Mouse (Mus musculus) stomach, postnatal 0 days (tissue): ENCODE measurements at regions not wholly inside any gene's neighbourhood (a gene's known extent, or its start where the extent isn't known, plus 50 kb on each side); places are given as distances from the start of the nearest gene placed in this dataset.

Experiments
- ATAC-seq: fragments of 200-750 bp; cut with Nextera tagmentation; 2 replicates; pipeline ENCODE4 v1.8.0; 2017; ENCODE audit not compliant: low FRiP score, low TSS enrichment
- DNase-seq: peaks from one replicate; pipeline ENCODE4 v3.0.0-alpha.2; 2016; ENCODE audit warnings: low spot score
- H3K27ac ChIP-seq: fragments of 300-500 bp; sonication (generic); replicated peaks from 2 replicates; pipeline ENCODE4 v1.5.1; 2014; ENCODE audit warnings: mild to moderate bottlenecking, control low read depth
- H3K27me3 ChIP-seq: fragments of 300-500 bp; sonication (generic); 2 replicates; pipeline ENCODE4 v1.6.1; 2014; ENCODE audit warnings: low read length; ENCODE audit not compliant: control insufficient read depth, insufficient read depth
- H3K36me3 ChIP-seq: fragments of 300-500 bp; sonication (generic); 2 replicates; pipeline ENCODE4 v1.6.1; 2014; ENCODE audit warnings: low read length, mixed read lengths; ENCODE audit not compliant: control insufficient read depth, insufficient read depth
- H3K4me1 ChIP-seq: fragments of 300-500 bp; sonication (generic); replicated peaks from 2 replicates; pipeline ENCODE4 v1.6.1; 2014; ENCODE audit warnings: antibody characterized with exemption; ENCODE audit not compliant: control insufficient read depth, insufficient read depth
- H3K4me2 ChIP-seq: fragments of 300-500 bp; sonication (generic); replicated peaks from 2 replicates; pipeline ENCODE4 v1.6.1; 2014; ENCODE audit warnings: low read depth, mild to moderate bottlenecking, control low read depth, moderate library complexity
- H3K4me3 ChIP-seq: fragments of 300-500 bp; sonication (generic); 2 replicates; pipeline ENCODE4 v1.5.1; 2014; ENCODE audit warnings: low read depth, low read length, control low read depth
- H3K9ac ChIP-seq: fragments of 300-500 bp; sonication (generic); 2 replicates; pipeline ENCODE4 v1.6.1; 2014; ENCODE audit warnings: mild to moderate bottlenecking, low read length, control low read depth, mixed read lengths
- H3K9me3 ChIP-seq: fragments of 300-500 bp; sonication (generic); 2 replicates; pipeline ENCODE4 v1.6.1; 2016; ENCODE audit warnings: low read length; ENCODE audit not compliant: control insufficient read depth
- CTCF ChIP-seq: IDR thresholded peaks from 2 replicates; pipeline ENCODE4 v1.5.1; 2016; ENCODE audit warnings: antibody characterized with exemption, low read depth, mild to moderate bottlenecking, moderate library complexity
- EP300 ChIP-seq: optimal IDR thresholded peaks from 2 replicates; pipeline ENCODE3; 2016; ENCODE audit warnings: antibody characterized with exemption
- WGBS: fragments of 180-500 bp; shearing (Covaris S2); extraction: QIAGEN DNeasy Blood & Tissue Kit; methylation state at CpG from one replicate; pipeline ENCODE4 v1.1.7; 2014; 5-methylcytosine and 5-hydroxymethylcytosine counted together

DNA sequence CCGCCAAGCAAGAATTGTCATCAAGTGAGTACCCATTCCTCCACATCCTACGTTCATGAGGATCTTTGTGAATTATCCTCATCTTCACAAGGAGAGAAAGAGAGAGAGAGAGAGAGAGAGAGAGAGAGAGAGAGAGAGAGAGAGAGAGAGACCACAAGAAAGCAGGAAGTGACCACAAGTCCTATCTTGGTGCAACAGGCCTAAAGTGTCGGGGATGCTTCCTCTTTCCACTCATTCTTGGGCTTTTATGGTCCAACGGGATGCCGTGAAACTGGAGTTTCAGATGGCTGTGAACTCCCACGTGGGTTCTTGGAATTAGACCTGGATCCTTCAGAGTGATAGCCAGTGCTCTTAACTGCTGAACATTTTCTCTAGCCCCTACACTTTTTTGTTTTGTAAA lies 53.1 kb upstream of the Rai14 start:
- 78% methylated on average over 6 of the region's 6 CpGs for WGBS
- no peaks in the 10 kb centered on the region for H3K9me3 ChIP-seq
- TF ChIP-seq EP300 = no peak
- H3K36me3 ChIP-seq = no peaks in the 10 kb centered on the region
- no peak overlapping the region for H3K9ac ChIP-seq
- no peak overlapping the region for H3K4me2 ChIP-seq
- no peaks in the 10 kb centered on the region for H3K4me1 ChIP-seq
- no peak overlapping the region for H3K27ac ChIP-seq
- DNase-seq = no peak
- no peak overlapping the region for H3K4me3 ChIP-seq
- no peaks in the 10 kb centered on the region for H3K27me3 ChIP-seq
- ATAC-seq = no peak

DNA sequence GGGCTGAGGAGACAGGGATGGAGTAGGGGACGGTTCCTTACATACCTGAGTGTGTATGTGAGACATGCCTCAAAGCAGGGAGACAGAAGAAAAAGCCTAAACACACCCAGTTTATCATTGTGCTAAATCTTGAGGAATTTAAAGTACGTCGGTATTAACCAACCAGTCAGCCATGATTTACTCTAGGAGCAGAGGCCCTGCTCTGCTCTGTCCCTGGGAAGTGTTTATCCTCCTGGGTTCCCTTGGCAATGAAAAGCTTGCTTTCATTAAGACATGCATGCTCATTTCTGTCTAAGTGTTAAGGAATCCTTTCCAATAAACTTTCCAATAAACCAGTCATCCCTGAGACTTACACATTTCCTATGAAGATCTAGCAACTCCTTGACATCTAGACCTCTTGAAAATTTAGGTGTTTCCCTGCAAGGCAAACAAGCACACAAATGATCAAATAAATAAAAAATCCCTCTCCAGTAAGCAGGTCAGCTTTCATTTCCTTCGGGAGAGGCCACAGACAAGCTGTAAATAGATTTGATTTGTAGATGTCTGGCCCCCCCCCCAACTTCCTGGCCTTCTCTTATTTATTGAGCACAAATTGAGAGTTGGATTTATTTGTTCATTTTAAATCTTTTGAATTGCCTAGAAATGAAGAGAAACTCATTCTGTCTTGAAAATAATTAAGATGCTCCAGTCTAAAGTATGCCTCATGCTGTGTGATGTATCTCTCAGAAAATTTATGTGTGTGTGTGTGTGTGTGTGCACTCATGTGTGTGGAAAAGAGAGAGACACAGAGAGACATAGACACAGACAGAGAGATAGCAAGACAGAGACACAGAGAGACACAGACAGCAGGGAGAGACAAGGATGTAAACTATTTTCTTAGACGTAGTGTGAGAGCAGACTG lies 56.2 kb upstream of the Rai14 start:
- Histone ChIP-seq H3K27ac (no peak overlapping the region), H3K4me1 (no peaks in the 10 kb centered on the region), H3K4me2 (no peak overlapping the region), H3K9ac (no peak overlapping the region), H3K27me3 (no peaks in the 10 kb centered on the region), H3K4me3 (no peak overlapping the region), H3K36me3 (no peaks in the 10 kb centered on the region), H3K9me3 (no peaks in the 10 kb centered on the region)
- WGBS = 31% methylated on average over 5 of the region's 5 CpGs
- ATAC-seq (no peak), DNase-seq (no peak)
- no peak for TF ChIP-seq CTCF
- TF ChIP-seq EP300 = no peak

DNA sequence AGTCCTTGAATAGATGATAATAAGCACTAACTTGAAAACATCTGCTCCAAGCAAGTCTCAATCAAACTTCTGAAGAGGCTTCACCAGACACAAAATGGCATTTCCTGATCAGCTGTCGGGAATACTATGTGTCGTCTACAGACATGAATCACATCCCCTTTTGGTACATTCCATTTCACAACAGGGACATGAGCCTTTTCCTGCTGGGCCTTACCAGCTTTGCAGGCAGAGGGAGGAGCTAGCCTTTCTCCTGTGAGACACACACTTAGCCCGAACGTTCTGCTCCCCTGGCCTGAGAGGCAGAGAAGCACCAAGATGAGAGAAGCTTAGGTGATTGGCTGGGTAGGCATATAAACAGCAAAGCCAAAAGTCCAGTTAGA lies 56.9 kb upstream of the Rai14 start:
- 43% methylated on average over 4 of the region's 4 CpGs for WGBS
- Histone ChIP-seq H3K9ac (no peak overlapping the region), H3K36me3 (no peaks in the 10 kb centered on the region), H3K27me3 (no peaks in the 10 kb centered on the region), H3K9me3 (no peaks in the 10 kb centered on the region), H3K4me3 (no peak overlapping the region), H3K4me2 (no peak overlapping the region), H3K27ac (no peak overlapping the region), H3K4me1 (no peaks in the 10 kb centered on the region)
- no peak for ATAC-seq
- DNase-seq = no peak
- no peak for TF ChIP-seq CTCF
- TF ChIP-seq EP300 = no peak

DNA sequence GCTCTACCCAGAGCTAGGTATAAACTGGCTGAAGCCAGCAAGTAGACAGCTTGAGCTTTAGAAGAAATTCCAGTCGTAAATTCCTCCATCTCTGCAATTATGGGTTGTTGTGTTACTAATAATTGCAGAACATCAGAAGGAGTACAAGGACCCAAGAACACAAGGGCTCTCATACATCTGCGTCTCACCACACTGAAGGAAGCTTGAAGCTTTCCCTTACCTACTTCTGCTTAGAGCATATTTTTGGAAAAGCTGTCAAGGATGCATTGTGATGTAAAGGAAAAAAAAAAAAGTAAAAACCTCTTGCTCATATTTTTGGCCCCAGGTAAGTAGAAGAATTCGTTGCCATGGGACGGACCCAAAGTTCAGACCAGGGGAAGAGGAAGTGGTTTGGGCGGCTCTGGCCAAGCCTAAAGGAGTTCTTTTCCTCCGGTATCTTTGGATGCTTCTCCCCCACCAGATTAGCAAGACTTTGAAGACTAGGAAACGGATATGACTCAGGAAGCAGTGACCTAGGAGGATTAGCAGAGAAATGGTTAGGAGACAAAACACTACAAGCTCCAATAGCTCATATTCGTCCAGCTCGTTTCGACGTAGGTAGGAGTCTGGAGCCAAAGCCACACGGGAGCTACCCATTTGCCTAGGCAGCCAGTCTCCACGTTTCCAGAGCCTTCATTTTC lies 65.7 kb upstream of the Rai14 start:
- Histone ChIP-seq H3K36me3 (no peaks in the 10 kb centered on the region), H3K4me3 (no peak overlapping the region), H3K9me3 (no peaks in the 10 kb centered on the region), H3K4me2 (no peak overlapping the region), H3K27ac (no peak overlapping the region), H3K9ac (no peak overlapping the region), H3K4me1 (no peaks in the 10 kb centered on the region), H3K27me3 (no peaks in the 10 kb centered on the region)
- DNase-seq (no peak), ATAC-seq (no peak)
- TF ChIP-seq CTCF (no peak), EP300 (no peak)
- WGBS = 75% methylated on average over 13 of the region's 13 CpGs

GRCm38 (mm10) chr15:10789371-10789770 lies 74.9 kb upstream of the Rai14 start:
- Histone ChIP-seq H3K4me2 (no peak overlapping the region), H3K9ac (no peak overlapping the region), H3K27me3 (no peaks in the 10 kb centered on the region), H3K4me3 (no peak overlapping the region), H3K4me1 (no peaks in the 10 kb centered on the region), H3K36me3 (no peaks in the 10 kb centered on the region), H3K9me3 (no peaks in the 10 kb centered on the region), H3K27ac (no peak overlapping the region)
- DNase-seq = no peak
- TF ChIP-seq CTCF (no peak), EP300 (no peak)
- WGBS = 44% methylated on average over 6 of the region's 6 CpGs
- no peak for ATAC-seq

GRCm38 (mm10) chr15:10790862-10791497 lies 76.6 kb upstream of the Rai14 start:
- Histone ChIP-seq H3K27ac (no peak overlapping the region), H3K36me3 (no peaks in the 10 kb centered on the region), H3K9me3 (no peaks in the 10 kb centered on the region), H3K4me2 (no peak overlapping the region), H3K9ac (no peak overlapping the region), H3K4me3 (no peak overlapping the region), H3K27me3 (no peaks in the 10 kb centered on the region), H3K4me1 (no peaks in the 10 kb centered on the region)
- TF ChIP-seq CTCF (no peak), EP300 (no peak)
- DNase-seq (no peak), ATAC-seq (no peak)
- WGBS = 76% methylated on average over 3 of the region's 3 CpGs
